Mouse (Mus musculus) embryo, embryonic 11 days (tissue): ENCODE measurements around the gene Glipr1.
A peak's percentile ranks its signal among the peaks of the same experiment; 100 is the strongest.
"Not testable (repeated sequence)": the region's sequence is repeated elsewhere in the genome, so short reads cannot be mapped to it uniquely, and the experiment has no call there.

Experiments
- DNase-seq: peaks from one replicate; pipeline ENCODE4 v3.0.0-alpha.2; 2015

The Glipr1 gene

DNA sequence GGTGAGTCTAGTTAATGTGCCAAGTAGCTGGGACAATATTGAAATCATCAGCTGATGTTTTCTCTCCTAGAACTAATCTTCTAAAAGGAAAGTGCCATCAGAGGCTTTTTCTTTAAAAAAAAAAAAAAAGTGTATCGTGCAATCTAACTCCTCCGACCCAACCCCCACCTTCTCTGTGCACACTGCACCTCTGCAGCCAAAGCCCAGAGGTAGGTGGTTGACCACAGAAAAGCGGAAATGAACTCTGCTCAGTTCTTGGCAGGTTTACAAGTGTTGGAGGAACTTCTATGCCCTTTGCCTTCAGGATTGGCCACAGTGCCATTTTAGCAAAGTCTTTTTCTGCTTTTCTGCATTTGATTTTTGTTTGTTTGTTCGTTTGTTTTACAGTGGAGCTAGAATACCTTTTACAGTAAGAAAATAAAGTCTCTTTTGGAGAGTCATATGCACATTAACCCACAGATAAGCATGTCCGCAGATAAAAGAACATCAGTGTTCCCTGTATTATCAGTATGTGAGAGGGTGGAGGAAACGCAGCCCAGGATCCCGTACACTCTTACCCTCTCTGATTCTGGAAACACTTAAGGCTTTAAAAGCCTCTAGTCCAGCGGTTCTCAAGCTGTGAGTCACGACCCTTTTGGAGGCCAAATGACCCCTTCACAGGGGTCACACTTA, at the start of gene Glipr1:
Gene Glipr1, minus strand, starts transcription at position 88 of the 672 bp plus-strand sequence.
- no peak for DNase-seq

DNA sequence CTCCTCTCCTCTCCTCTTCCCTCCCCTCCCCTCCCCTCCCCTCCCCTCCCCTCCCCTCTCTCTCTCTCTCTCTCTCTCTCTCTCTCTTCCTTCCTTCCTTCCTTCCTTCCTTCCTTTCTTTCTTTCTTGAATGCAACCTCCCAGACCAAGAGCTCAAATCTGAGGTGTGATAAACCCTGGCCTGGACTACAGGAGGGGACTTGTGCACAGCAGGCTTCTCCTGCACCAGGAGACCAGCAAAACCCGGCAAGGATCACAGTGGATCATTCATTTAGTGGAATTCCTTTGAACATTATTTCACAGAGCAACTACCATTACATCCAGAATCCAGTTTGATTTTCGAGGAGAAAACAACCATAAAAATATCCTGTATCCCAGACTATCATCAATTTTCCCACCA, 49.5 kb upstream of the Glipr1 start:
- DNase-seq, result peak; percentile 26

DNA sequence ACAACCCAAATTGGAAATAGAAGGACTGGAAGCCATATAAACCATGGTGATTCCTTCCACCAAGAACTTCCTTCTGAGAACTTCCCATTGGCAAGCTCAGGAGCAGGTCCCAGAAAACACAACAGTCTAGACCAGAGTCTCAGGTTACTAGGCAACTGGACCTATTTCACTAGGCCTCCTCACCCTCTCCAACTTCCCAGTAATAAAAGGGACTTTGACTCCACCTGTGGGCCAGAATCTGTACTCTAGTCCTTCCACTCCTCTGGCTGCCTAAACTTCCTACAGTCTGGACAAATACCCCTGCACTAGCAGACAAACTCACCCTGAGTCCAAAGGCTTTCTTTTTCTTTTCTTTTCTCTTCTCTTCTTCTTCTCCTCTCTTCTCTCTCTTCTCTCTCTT, 48.8 kb upstream of the Glipr1 start:
- no peak for DNase-seq

DNA sequence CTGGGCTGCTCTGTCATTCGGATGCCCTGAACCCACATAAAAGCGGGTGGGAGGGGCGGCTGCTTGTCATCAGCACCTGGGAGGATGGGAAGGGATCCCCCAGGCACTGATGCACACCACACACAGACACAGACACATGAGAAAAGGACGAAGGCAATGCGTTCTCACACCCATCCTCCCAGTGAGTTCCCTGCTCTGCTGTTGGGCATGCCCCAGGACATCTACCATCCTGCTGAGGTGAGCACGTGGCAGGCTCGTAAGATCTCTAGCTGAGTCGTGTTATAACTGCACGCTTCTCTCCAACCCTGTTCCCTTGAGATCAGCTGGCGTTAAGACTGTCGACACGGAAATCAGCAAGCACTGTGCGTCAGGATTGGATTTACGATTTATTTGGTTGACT, 41.9 kb upstream of the Glipr1 start:
- DNase-seq, result not testable (repeated sequence)

DNA sequence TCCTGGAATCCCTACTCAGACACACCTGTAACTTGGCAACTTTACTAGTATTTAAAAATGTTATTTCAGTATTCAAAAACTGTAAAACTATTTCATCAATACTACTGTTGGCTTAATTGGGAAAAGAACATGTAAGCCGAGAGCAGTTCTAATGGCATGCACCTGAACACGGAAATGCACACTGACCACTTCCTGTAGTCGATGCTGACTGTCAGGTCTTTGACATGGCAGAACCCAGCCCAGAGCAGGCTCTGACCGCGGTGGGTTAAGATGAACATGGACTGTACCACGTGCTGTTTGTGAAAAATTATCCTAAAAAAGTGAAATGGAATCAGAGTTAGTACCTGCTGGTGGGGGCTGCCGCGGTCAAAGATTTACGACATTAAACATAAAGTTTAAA, 41.1 kb upstream of the Glipr1 start:
- not testable (repeated sequence) for DNase-seq

DNA sequence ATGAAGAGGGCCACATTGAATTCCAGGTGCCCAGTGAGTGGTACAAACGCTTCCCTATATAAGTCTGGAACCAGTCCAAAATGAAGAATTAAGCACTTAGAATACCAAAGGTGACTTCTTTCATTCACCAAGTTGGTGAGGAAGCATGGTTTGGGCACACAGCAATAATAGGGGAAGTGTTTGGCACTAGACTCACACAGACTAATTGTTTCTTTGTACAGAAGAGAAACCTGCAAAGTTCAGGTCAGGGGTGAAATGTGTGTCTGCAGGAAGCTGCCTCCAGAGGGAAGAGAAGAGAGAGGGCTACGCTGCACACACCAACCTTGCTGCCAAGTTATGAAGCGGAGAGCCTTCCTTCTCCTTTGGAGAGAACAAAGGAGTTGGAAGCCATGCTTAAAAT, 26.3 kb upstream of the Glipr1 start:
- not testable (repeated sequence) for DNase-seq

DNA sequence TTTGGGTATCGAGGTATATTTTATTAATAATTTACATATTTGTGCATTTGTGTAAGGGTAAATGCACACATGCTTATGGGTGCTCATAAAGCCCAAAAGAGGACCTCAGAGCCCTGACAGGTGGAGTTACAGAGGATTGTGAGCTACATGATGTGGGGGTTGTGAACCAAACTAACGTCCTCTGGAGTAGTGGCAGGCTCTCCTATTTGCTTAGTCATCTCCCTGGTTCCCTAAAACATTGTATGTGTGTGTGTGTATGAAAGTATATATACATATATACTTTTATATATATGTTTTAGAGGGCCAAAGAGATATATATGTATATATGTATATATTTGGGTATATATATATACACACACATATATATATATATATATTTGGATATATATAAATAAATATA, 21.2 kb upstream of the Glipr1 start:
- no peak for DNase-seq

DNA sequence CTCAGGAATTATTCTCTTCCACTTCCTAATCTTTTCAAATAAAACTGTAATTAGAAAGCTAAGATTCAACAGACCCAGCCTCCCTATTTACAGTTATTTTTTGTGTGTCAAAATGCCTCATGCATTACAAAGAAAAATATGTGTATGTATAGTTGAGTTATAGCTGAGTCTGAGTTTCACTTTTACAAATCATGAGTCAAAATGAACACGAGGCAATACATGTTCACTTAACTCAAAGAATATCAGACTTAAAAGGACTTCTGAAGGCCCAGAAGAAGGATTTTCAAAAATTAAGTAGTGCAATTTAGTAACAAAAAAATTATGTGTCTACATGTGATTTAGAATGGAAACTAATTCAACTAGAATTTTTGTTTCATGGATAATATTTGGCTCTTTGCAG, 7.1 kb upstream of the Glipr1 start:
- DNase-seq, result not testable (repeated sequence)

DNA sequence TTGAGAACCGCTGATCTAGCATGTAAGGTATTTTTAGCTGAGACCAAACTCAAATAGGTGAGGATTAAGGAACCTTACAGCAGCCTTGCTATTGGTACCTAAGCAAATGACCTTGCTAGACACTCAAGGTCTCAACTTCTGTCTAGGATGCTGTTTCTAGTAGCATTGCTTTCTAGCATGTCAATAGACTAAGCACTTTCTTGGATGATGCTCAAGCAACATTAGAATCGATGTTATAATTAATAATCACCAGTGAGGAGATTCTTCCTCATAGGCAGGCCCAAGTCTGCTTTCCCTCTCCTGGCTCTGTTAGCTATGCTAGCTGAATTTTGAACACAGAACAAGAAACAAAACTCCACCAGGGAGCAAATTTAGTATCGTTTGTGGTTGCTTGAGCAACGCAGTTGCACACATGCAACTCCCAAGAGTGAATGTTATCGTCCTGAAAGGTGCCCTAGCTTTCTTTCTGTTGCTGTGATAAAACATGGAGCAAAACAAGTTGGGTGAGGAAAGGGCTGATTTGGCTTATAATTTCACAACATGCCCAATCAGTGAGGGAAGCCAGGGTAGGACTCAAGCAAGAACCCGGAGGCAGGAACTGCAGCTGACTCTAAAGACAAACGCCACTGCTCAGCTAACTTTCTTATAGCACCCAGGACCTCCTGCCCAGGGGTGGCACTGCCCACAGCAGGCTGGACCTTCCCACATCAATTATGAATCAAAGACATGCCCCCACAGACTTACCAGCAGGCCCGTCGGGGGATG, 493 bp downstream of the Glipr1 start:
- DNase-seq, result no peak

DNA sequence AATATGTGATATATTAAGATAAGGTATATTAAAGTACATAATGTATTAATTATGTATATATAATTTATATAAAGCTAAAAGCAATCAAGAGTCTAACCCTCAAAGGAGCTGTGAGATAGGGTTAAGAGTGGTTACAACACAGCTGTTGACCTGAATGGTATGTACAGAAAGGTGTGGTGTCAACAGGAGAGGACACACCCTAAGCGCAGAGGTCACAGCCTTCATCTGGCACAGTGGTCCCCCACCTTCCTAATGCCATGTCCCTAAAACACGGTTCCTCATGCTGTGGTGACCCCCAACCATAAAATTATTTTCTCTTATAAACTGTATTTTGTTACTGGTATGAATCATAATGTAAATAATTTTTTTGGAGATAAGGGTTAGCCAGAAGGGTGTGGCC, 1.1 kb downstream of the Glipr1 start:
- DNase-seq, result no peak

DNA sequence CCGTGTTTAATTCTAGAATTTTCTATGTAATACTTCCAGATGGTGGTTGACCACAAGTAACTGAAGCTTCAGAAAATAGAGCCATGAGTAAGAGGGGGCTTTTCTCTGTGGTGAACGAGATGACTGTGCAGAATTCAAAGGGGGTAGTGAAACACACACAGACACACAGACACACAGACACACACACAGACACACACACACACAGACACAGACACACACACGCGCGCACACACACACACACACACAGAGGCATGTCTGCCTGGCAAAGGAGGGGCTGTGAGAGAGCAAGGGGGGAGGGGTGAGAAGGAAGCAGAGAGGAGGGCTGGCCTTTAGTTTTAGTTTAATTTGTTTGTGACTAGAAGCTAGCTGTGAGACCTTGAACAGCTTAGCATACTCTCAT, 1.9 kb downstream of the Glipr1 start:
- no peak for DNase-seq

DNA sequence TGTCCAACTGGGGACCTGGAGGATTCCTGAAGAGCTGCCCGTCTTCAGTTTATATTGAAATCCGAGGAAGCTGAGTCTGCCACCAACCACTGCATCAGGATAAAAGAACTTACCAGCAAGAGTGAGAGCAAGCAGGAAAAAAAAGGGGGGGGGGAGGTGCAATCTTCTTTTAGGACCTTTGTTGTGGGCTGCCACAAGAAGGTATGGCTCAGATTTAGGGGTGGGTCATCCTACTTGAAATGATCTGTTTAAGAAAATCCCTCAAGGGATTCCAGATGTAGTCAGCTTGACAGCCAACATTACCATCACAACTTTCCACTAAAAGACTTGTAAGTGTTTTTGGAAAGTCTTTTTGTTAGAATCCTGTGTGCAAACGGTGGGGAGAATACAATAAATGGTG, 2.7 kb downstream of the Glipr1 start:
- no peak for DNase-seq

DNA sequence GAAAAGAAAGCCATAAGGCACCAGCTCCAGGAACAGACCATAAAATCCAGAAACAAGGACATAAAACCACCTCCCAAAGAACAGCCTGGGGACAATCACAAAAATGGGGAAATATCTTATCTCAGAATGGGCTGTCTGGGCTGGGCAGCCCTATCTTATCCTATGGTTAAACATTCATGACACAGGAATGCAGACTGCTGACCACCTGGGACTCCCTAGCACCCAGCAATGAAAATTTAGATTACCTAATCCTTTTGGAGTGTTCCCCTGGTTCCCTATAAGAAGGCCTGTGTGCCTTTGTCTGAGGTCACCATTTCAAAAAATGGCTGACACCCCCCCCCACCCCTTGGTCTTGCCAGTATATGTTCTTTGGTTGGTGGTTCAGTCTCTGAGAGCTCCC, 4.8 kb downstream of the Glipr1 start:
- no peak for DNase-seq

DNA sequence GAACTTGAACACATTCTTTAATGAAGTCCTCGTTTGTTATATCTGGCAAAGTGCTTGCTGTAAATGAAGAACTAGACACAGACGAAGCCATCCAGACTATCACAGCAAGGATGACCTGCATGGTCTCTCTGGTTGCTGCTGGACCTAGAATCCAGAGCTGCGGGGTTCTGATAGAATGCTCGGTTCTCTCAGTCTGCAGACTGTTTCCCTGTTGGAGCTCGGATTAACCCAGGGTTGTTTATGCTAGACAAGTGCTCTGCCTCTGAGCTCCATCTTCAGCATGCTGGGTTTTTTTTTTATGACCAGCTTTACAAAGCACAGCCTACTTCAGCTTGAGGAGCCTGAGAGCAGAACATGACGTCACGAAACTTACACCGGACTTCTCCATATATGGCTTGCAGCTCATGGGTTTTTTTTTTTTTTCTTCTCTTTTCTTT, 5.5 kb downstream of the Glipr1 start:
- no peak for DNase-seq

DNA sequence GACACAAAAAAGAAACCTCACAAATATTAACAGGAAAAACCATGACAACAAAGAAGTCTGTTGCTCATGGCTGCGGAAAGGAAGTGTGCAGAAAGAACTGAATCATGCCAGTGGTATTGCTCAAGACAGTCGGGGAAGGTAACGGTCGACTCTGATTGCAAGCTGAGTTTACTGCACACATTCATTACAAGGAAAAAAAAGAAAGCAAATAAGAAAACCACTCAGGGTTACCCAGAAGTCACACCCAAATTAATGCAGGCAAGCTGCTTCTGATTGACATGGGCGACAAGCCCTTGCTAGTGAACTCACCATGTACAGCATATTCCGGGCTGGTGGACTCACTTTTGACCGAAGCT, 5.9 kb downstream of the Glipr1 start:
- no peak for DNase-seq

DNA sequence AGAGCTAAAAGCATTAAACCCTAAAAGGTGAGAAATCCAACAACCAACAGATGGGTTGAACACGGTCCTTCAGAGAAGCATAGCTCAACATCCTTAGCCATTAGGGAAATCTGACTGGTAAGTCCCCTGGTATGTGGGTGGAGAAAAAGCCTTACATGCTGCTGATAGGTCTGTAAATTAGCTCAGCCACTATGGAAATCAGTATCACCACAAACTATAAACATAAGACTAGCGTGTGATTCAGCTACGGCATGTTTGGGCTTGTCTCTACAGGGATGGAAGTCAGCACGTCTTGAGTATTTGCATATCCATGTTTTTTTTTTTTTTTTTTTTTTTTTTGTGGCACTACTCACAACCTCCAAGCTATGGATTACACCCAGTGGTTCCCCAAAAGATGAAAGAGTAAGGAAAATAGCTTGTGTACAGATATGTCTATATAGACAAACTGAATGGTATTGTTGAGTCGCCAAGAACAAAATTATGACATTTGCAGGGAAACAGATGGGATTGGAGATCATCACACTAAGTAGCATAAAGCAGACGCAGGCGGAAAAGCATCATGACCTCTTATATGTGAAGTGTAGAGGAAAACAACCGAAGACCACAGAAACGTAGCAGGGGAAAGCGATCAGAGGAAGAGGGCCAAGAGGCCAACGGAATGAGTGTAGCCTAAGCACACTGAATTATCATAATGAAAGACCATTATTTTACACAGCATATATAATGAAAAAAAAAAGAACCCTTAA, 6.5 kb downstream of the Glipr1 start:
- DNase-seq, result no peak

DNA sequence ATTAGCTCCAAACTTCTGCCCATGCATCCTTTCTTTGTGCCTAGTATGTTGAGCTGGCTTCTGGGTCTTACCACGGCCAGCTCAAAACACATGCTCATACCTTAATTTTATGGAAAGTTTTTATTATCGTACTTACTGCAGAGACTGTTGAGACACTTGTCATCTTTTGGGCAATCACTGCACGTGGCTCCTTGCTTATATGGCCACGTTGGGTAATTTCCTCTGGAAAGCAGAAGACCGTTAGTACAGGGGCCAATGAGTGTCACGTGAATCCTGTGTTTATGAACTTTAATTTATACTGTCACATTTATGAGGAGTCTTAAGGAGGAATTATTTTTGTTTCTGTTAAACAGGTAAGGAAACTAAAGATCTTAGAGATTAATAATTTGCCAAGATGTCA, 16.0 kb downstream of the Glipr1 start:
- no peak for DNase-seq

DNA sequence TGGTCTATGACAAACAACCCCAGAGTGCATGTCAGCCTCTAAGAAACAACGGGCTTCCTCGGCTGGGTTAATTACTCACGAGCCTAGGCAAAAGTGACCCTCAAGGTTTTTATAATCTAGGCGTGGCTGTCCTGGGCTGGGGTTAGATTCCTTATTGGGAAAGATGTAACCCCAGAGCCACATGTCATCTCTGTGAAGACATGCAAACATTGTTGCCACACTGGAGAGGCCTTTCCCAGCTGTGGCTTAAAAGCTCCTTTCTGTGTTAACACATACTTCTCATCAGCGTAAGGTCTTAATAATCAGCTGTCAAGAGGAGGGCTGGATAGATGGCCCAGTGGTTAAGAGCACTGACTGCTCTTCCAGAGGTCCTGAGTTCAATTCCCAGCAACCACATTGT, 19.4 kb downstream of the Glipr1 start:
- no peak for DNase-seq

DNA sequence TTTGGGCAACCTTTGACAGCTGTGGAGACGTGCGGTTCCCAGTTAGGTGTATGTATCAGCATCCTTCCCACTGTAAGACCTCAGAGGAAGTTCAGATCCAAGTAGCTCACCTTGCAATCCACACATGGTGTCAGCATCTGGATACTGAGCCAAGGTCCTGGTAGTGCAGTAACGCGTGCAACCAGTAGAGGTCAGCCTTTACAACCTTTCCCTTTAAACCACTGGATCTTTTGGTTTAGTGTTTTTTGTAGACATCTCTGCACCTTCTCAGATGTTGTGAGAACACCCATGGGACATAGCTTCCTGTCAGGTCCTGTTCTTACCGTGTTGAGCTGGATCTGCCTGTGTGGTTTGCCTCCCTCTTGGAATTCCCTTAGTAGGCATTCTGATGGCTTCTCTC, 24.8 kb downstream of the Glipr1 start:
- peak; percentile 58 for DNase-seq

DNA sequence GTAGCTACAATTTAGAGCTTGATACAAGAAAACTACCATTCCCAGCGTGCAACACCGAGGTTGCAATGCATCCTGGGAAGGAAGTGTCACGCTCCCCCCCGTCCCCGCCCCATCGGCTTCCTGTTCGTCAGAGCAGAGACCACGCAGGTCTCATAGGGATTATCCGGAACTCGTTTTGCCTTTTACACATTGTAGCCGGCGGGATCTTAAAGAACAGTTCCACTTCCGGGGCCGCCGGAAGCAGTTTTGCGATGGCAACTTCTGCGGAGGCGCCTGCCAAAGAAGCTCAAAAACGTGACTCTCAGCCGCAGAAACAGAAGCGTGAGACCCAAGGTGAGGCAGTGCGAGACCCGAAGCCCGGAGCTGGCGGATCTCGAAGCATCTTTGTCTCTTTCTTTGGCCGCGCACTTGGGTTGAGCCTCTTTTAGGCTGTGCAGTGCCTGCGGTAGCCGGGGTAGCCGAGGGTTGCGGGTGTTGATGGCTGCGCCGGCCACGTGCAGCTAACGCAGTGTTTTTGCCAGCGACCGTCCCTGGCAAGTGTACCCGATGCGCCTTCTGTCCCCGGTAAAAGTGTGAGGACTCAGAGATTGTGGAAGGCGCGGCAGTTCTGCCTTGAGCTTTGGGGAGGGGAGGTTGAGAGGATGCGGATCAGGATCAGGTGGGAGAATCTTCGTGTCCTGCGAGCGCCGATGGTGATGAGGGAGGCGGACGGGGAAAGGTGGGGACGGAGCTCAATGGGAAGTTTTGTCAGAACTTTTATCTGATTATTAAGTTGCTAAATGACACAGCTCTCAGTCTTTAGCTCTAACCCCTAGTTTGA, 29.7 kb downstream of the Glipr1 start, which contains the start of gene Krr1:
Gene Krr1, plus strand, starts transcription at position 123 of the 820 bp plus-strand sequence.
- peak; percentile 98 for DNase-seq

DNA sequence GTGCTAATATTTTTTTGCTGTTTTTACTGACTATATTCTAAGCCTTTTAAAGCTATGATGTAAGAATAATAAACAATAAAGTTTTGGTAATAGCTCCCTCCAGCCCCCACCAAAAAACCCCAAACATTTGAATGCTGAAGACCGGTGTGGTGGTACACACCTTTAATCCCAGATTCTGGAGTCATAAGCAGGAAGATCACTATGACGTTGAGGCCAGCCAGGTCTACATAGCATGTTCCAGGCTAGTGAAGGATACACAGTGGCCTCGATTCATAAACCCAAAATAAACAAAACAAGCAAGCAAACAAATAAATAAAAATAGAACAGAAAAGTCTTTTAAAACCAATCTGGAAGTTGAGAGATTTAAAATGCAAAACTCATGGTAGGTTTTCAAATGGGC, 30.5 kb downstream of the Glipr1 start:
- DNase-seq, result no peak

DNA sequence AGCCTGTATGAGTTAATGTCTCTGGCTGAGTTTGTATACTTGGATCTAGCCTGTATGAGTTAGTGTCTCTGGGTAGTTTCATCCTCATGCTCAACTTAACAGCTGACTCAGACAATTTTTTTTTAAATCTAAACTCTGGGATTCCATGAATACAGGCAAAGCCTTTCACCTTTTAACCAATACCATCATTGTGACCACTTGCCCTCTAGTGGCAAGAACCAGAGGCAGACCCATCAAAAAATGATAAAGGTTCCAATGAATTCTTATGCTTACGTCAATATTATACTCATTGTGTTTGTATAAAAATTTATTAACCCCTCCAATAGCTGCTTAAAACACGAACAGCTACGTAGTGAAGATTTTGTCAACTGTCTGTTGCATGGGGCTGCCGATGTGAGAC, 36.0 kb downstream of the Glipr1 start:
- DNase-seq, result no peak

DNA sequence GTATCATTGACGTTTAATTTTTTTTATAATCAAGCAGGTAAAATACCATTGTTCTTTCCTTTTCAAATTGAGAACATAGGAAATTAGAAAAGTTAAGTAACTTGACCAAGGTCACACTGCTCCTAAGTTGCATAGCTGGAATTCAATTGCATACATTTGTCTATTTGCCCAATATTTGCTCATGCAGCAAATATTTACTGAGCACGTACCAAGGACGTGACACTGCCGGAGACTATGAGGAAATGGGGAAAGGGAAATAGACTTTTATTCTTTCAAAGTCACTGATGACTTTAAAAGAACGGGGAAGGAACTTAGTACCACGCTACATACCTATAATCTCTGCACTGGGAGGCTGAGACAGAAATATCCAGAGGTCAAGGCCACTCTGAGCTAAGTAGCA, 42.0 kb downstream of the Glipr1 start:
- no peak for DNase-seq
